Mouse (Mus musculus): ENCODE measurements around the gene Il12b. TPM values are rescaled to one million over a fixed set of nuclear protein-coding genes. Genes with fewer than 3 reads are reported as not detected.

The Il12b gene
- not detected in 2 replicates for total RNA-seq (2012; rRNA removed)
- not detected for polyA plus RNA-seq (2012; ENCODE audit: insufficient read depth in 1 of 2, insufficient read length in 2 of 2, low read depth in 1 of 2, low replicate concordance in 2 of 2, missing spikeins in 1 of 2)

DNA sequence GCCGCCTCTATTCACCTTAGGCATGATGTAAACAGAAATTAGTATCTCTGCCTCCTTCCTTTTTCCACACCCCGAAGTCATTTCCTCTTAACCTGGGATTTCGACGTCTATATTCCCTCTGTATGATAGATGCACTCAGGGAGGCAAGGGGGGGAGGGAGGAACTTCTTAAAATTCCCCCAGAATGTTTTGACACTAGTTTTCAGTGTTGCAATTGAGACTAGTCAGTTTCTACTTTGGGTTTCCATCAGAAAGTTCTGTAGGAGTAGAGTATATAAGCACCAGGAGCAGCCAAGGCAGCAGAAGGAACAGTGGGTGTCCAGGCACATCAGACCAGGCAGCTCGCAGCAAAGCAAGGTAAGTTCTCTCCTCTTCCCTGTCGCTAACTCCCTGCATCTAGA, at the start of gene Il12b:
TSS of gene Il12b (plus strand) at position 301 of the 400 bp plus-strand sequence.
- no peaks in the 10 kb centered on the region for H3K79me2 ChIP-seq (ENCODE audit: control insufficient read depth, insufficient read depth, low read length, poor library complexity)
- H3K4me3 ChIP-seq (ENCODE audit: control insufficient read depth in 1 of 2, insufficient read depth in 1 of 2, low read depth in 2 of 2, low read length in 2 of 2), result no peak within 1 kb of the TSS
- TF ChIP-seq ZMIZ1 (IDR thresholded peaks at IDR 0.05; ENCODE audit: low read depth, low read length), result no peak
- no peak for TF ChIP-seq GATA1 (IDR thresholded peaks at IDR 0.05; ENCODE audit: low read depth, low read length)
- TF ChIP-seq CHD1 (IDR thresholded peaks at IDR 0.05; ENCODE audit: low read depth, low read length), result no peak
- TF ChIP-seq JUND (IDR thresholded peaks at IDR 0.05; ENCODE audit: low read depth, low read length), result no peak
- TF ChIP-seq MXI1 (IDR thresholded peaks at IDR 0.05; ENCODE audit: low read depth, low read length), result no peak
- TF ChIP-seq NELFE (IDR thresholded peaks at IDR 0.05; ENCODE audit: low read depth, low read length), result no peak
- no peak for TF ChIP-seq ELF1 (IDR thresholded peaks at IDR 0.05; ENCODE audit: low read depth, low read length)

DNA sequence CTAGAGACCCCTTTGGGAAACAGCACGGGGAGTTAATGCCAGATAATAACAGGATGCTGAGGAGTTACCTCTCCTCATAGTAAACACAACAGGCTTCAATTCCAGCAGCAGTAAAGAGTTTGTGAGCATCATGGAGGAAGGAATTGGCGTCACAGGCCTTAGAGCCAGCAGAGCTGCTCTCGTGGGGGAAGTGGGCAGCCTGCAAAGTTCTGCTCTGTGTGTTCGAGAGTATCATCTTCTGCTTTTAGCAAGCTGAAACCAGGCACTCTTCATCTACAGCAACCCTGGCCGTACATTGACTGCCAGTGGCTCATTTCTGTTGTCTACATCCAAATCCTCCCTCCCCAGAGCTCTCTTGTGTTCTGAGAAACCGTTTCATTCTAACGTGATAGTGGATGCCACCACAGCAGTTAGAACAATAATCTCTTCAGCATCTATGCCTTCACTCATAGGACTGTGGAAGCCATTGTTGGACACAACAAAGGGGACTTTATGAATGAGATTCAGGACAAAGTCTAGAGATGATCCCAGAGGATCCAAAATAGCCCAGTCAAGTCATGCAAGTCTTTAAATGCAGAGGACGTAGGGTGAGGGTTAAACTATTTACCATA, 44.9 kb upstream of the Il12b start:
- no peak overlapping the region for H3K4me3 ChIP-seq (ENCODE audit: control insufficient read depth in 1 of 2, insufficient read depth in 1 of 2, low read depth in 2 of 2, low read length in 2 of 2)
- no peak overlapping the region for H3K27ac ChIP-seq (ENCODE audit: control insufficient read depth, low read depth, low read length)
- H3K27me3 ChIP-seq (ENCODE audit: control insufficient read depth in 1 of 2, insufficient read depth in 2 of 2, low read length in 2 of 2), result peaks cover 0 to 2% of the 10 kb centered on the region in 2 experiments; a peak in 3 of 4 replicates
- TF ChIP-seq TBP (IDR thresholded peaks at IDR 0.05; ENCODE audit: low read depth, low read length) (no peak), POLR2AphosphoS2 (IDR thresholded peaks at IDR 0.05; ENCODE audit: low read length) (no peak), ZC3H11A (IDR thresholded peaks at IDR 0.05; ENCODE audit: low read depth, low read length) (no peak), MXI1 (IDR thresholded peaks at IDR 0.05; ENCODE audit: low read depth, low read length) (no peak)
- no peak for DNase-seq (ENCODE audit: low read depth, low spot score)
- no peaks in the 10 kb centered on the region for H3K79me2 ChIP-seq (ENCODE audit: control insufficient read depth, insufficient read depth, low read length, poor library complexity)
- H3K36me3 ChIP-seq (ENCODE audit: control insufficient read depth in 1 of 2, insufficient read depth in 2 of 2, low read length in 2 of 2), result no peaks in the 10 kb centered on the region
- no peak overlapping the region for H3K9ac ChIP-seq (ENCODE audit: control insufficient read depth, low read depth, low read length, poor library complexity, severe bottlenecking)
- H3K9me3 ChIP-seq (replicated peaks; ENCODE audit: insufficient read depth, low read length), result no peaks in the 10 kb centered on the region
- H3K4me1 ChIP-seq (ENCODE audit: control insufficient read depth in 1 of 2, insufficient read depth in 2 of 2, low read length in 2 of 2), result no peaks in the 10 kb centered on the region

More for the DNA sequence above, at the start of gene Il12b:
- Histone ChIP-seq H3K27me3 (ENCODE audit: control insufficient read depth in 1 of 2, insufficient read depth in 2 of 2, low read length in 2 of 2) (peaks cover 0 to 2% of the 10 kb centered on the region in 2 experiments; a peak in 3 of 4 replicates), H3K27ac (ENCODE audit: control insufficient read depth, low read depth, low read length) (no peak within 1 kb of the TSS), H3K9ac (ENCODE audit: control insufficient read depth, low read depth, low read length, poor library complexity, severe bottlenecking) (no peak within 1 kb of the TSS), H3K36me3 (ENCODE audit: control insufficient read depth in 1 of 2, insufficient read depth in 2 of 2, low read length in 2 of 2) (no peaks in the 10 kb centered on the region), H3K9me3 (replicated peaks; ENCODE audit: insufficient read depth, low read length) (no peaks in the 10 kb centered on the region), H3K4me1 (ENCODE audit: control insufficient read depth in 1 of 2, insufficient read depth in 2 of 2, low read length in 2 of 2) (no peaks in the 10 kb centered on the region)
- no peak for DNase-seq (ENCODE audit: low read depth, low spot score)

- Histone ChIP-seq H3K27me3 (ENCODE audit: control insufficient read depth in 1 of 2, insufficient read depth in 2 of 2, low read length in 2 of 2) (peaks cover 0 to 2% of the 10 kb centered on the region in 2 experiments; a peak in 3 of 4 replicates), H3K4me1 (ENCODE audit: control insufficient read depth in 1 of 2, insufficient read depth in 2 of 2, low read length in 2 of 2) (no peaks in the 10 kb centered on the region), H3K4me3 (ENCODE audit: control insufficient read depth in 1 of 2, insufficient read depth in 1 of 2, low read depth in 2 of 2, low read length in 2 of 2) (no peak overlapping the region), H3K9me3 (replicated peaks; ENCODE audit: insufficient read depth, low read length) (no peaks in the 10 kb centered on the region), H3K36me3 (ENCODE audit: control insufficient read depth in 1 of 2, insufficient read depth in 2 of 2, low read length in 2 of 2) (no peaks in the 10 kb centered on the region), H3K79me2 (ENCODE audit: control insufficient read depth, insufficient read depth, low read length, poor library complexity) (no peaks in the 10 kb centered on the region), H3K27ac (ENCODE audit: control insufficient read depth, low read depth, low read length) (no peak overlapping the region), H3K9ac (ENCODE audit: control insufficient read depth, low read depth, low read length, poor library complexity, severe bottlenecking) (no peak overlapping the region)
- DNase-seq (ENCODE audit: low read depth, low spot score), result no peak
- no peak for TF ChIP-seq USF2 (IDR thresholded peaks at IDR 0.05; ENCODE audit: borderline replicate concordance in 1 of 2, insufficient read depth in 1 of 2, low read depth in 1 of 2, low read length in 2 of 2)
- TF ChIP-seq MXI1 (IDR thresholded peaks at IDR 0.05; ENCODE audit: low read depth, low read length), result no peak
- no peak for TF ChIP-seq TBP (IDR thresholded peaks at IDR 0.05; ENCODE audit: low read depth, low read length)
- TF ChIP-seq CHD2 (IDR thresholded peaks at IDR 0.05; ENCODE audit: low read length), result no peak
- no peak for TF ChIP-seq MYB (IDR thresholded peaks at IDR 0.05; ENCODE audit: low read depth, low read length)
- no peak for TF ChIP-seq ZC3H11A (IDR thresholded peaks at IDR 0.05; ENCODE audit: low read depth, low read length)
- no peak for TF ChIP-seq GATA1 (IDR thresholded peaks at IDR 0.05; ENCODE audit: low read depth, low read length)
These were observed 43.7 kb upstream of the Il12b start for GRCm38 (mm10) chr11:44356171-44356570.

Data from MEL (cell line).